Mouse (Mus musculus) adrenal gland, postnatal 25 days (tissue): ENCODE data around the gene Palm2. TPM values are rescaled to one million over a fixed set of nuclear protein-coding genes. Genes with fewer than 3 reads are reported as not detected.

ENCODE experiments used
- DNase-seq: peaks from one replicate; pipeline ENCODE4 v3.0.0; 2021; ENCODE audit warnings: mixed read lengths
- total RNA-seq: library from RNA; stranded (reverse); gene quantifications from 2 replicates; pipeline ENCODE4 v1.2.3, GENCODE M21; 2021

Gene Palm2
- total RNA-seq, 1 experiment from 2014 or later: 84.0 TPM

DNA sequence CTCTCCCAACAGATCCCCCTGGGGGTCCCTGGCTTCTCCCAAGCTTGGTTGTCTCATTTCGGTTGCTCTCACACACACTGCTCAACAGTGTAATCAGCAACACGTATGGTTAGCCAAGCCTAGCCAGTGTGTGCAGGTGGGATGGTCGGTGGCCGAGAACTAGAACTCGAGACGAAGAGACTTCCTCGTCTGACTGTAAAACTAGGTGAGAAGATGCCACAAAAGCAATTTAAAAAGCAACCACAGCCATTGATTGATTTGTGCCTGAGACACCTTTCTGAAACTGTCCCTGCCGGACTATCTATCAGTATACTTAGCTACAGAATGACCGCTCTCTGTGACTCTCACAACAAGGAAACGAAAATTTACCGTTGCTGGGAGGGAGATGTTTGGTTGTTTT is 321.0 kb downstream of the Palm2 start:
- no peak for DNase-seq

GRCm38 (mm10) chr4:57757997-57758396 is 323.9 kb downstream of the Palm2 start:
- DNase-seq: no peak

Other genes starting within 250 kb of the Palm2 start
- 35.1 and 37.1 TPM in 2 replicates for gene Ptpn3, start 132.4 kb upstream of the Palm2 start, total RNA-seq
- 67.2 and 126 TPM in 2 replicates for gene Pakap, start 133.9 kb downstream of the Palm2 start, total RNA-seq